Comparison of ENCODE assay signal across 8 mouse cellular contexts in the genomic region with DNA sequence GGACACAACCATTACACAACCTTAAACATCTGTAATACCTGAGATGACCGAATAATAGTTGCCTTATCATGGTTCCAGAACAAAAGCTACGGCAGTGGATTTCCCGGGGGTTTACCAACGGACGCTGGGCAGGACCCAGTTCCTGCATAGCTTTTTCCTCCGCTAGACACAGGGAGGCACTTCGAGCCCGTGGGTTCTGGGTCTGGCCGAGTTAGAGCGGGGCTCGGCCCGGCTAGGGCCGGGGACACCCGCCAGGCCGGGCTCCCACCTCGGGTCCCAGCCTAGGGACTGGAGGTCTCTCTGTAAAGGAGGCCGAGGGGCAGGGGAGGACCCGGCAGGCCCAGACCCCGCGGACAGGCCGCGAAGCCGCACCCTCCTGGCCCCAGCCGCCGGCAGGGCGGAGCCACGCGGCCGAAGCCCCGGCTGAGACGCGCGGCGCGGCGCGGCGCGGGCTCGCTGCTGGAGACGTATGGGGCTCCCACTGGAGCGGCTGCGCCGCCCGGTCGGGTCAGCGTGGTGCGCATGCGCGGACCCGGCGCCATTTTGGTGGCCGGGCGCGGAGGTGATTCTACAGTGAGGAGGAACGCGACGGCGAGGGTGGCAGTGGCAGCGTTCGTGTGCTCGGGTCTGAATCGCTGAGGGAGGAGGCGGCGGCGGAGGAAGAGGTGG. TPM values are rescaled to one million over a fixed set of nuclear protein-coding genes. Genes with fewer than 3 reads are reported as not detected.
A peak's percentile ranks its signal among the peaks of the same experiment; 100 is the strongest.
DNase-seq lines count a peak whose midpoint lies in the region; ATAC-seq and TF ChIP-seq lines count a peak whose summit lies in the region.

A gene (minus strand): TSS at position 434 of the 669 bp plus-strand sequence.
A gene (plus strand): TSS at position 483 of the 669 bp plus-strand sequence.

- peak within 1 kb of the TSS; percentile 81 for H3K4me2 ChIP-seq in hindbrain, postnatal 0 days (ENCODE audit: low read depth, low read length)

- peaks cover 6% of the 10 kb centered on the region for H3K4me1 ChIP-seq in hindbrain, postnatal 0 days (ENCODE audit: insufficient read depth, low read length)

- ATAC-seq in hindbrain, postnatal 0 days: peak; percentile 97
- ATAC-seq in megakaryocyte, adult 5-6 weeks (ENCODE audit: poor library complexity, severe bottlenecking): peak; percentile 82

- peak; percentile 83 for DNase-seq in WW6 (ENCODE audit: low read depth, low spot score)
- peak; percentile 89 to 94 for DNase-seq in cerebellum, postnatal 4 days (ENCODE audit: low spot score in 2 of 2)
- DNase-seq in gastrocnemius, adult 2 months: peak; percentile 97
- DNase-seq in hindbrain, postnatal 0 days (ENCODE audit: low spot score): peak; percentile 96
- DNase-seq in left cerebral cortex, adult 2 months (ENCODE audit: extremely low spot score in 1 of 2, low spot score in 2 of 2): peak; percentile 95
- peak; percentile 91 to 92 for DNase-seq in right cerebral cortex, adult 2 months (ENCODE audit: low spot score in 2 of 2)
- DNase-seq in urinary bladder, postnatal 14 days (ENCODE audit: low spot score): peak; percentile 93

- H3K9ac ChIP-seq in hindbrain, postnatal 0 days (replicated peaks; ENCODE audit: low read length): peak within 1 kb of the TSS; percentile 92

- peak within 1 kb of the TSS; percentile 99 for H3K27ac ChIP-seq in gastrocnemius, adult 2 months
- peak within 1 kb of the TSS; percentile 99 for H3K27ac ChIP-seq in hindbrain, postnatal 0 days
- peak within 1 kb of the TSS; percentile 98 for H3K27ac ChIP-seq in left cerebral cortex, adult 2 months

- H3K27me3 ChIP-seq in hindbrain, postnatal 0 days (ENCODE audit: insufficient read depth, low read length): no peaks in the 10 kb centered on the region

- H3K36me3 ChIP-seq in hindbrain, postnatal 0 days (ENCODE audit: insufficient read depth, low read length): no peaks in the 10 kb centered on the region

- intact Hi-C loops in gastrocnemius, adult 2 months (cut with DNase I): loop anchor here (2.0 to 5.0 kb wide), 3 partner anchors 45 to 160 kb away; a partner anchor contains a TSS
- intact Hi-C loops in left cerebral cortex, adult 2 months (cut with DNase I): loop anchor here (1.0 to 5.0 kb wide), 4 partner anchors 45 to 226 kb away; a partner anchor contains a TSS

- TF ChIP-seq CTCF in gastrocnemius, adult 2 months (IDR thresholded peaks at IDR 0.05): peak; percentile 43
- TF ChIP-seq CTCF in hindbrain, postnatal 0 days (IDR thresholded peaks at IDR 0.05; ENCODE audit: low read depth): peak; percentile 19
- peak; percentile 12 for TF ChIP-seq CTCF in left cerebral cortex, adult 2 months (IDR thresholded peaks at IDR 0.05)

- WGBS in hindbrain, postnatal 0 days: under 1% methylated on average over 61 of the region's 66 CpGs

- peak within 1 kb of the TSS; percentile 98 for H3K4me3 ChIP-seq in gastrocnemius, adult 2 months
- H3K4me3 ChIP-seq in hindbrain, postnatal 0 days (ENCODE audit: low read length): peak within 1 kb of the TSS; percentile 94
- peak within 1 kb of the TSS; percentile 96 for H3K4me3 ChIP-seq in left cerebral cortex, adult 2 months

- H3K9me3 ChIP-seq in hindbrain, postnatal 0 days (ENCODE audit: low read length): no peaks in the 10 kb centered on the region

RNA-seq across cellular contexts. Expression of the first gene that starts in this region (rescaled TPM):
- total RNA-seq in gastrocnemius, adult 2 months (2021): 10 to 100 TPM; 39.2 to 41.7 TPM
- total RNA-seq in hindbrain, postnatal 0 days (2014; rRNA removed): 153 and 155 TPM in 2 replicates
- 200 and 229 TPM in 2 replicates for polyA plus RNA-seq in hindbrain, postnatal 0 days (2015; fragmentation: Nextera tagmentation; extraction: Ambion mirVana)
- 100 to 1,000 TPM; 156 to 163 TPM for total RNA-seq in left cerebral cortex, adult 2 months (2021)
- 154 TPM in 2 replicates for total RNA-seq in megakaryocyte, adult 5-6 weeks (2015)
- 87.1 and 94.7 TPM in 2 replicates for total RNA-seq in megakaryocyte, adult 5-6 weeks (2017)

RNA-seq across cellular contexts. Expression of the second gene that starts in this region (rescaled TPM):
- total RNA-seq in gastrocnemius, adult 2 months (2021): 10 to 100 TPM; 62.1 to 65.9 TPM
- total RNA-seq in hindbrain, postnatal 0 days (2014; rRNA removed): 36.5 and 41.9 TPM in 2 replicates
- polyA plus RNA-seq in hindbrain, postnatal 0 days (2015; fragmentation: Nextera tagmentation; extraction: Ambion mirVana): 199 and 204 TPM in 2 replicates
- total RNA-seq in left cerebral cortex, adult 2 months (2021): 100 to 1,000 TPM; 117 to 124 TPM
- total RNA-seq in megakaryocyte, adult 5-6 weeks (2015): 125 and 131 TPM in 2 replicates
- total RNA-seq in megakaryocyte, adult 5-6 weeks (2017): 31.5 and 62.8 TPM in 2 replicates

Comparison
In these comparisons a context has a peak if more than half of its experiments do, and no peak if none do; other contexts are left out.
1. Peak in every context shown above with its lines: DNase-seq, ATAC-seq, H3K4me3 ChIP-seq and H3K27ac ChIP-seq.